Mouse (Mus musculus) midbrain, embryonic 16.5 days (tissue): ENCODE measurements at regions not wholly inside any gene's neighbourhood (a gene's known extent, or its start where the extent isn't known, plus 50 kb on each side); places are given as distances from the start of the nearest gene placed in this dataset.

Source experiments
- ATAC-seq: fragments of 200-750 bp; cut with Nextera tagmentation; 2 replicates; pipeline ENCODE4 v1.8.0; 2017; ENCODE audit warnings: moderate TSS enrichment
- H3K27ac ChIP-seq: fragments of 300-500 bp; sonication (generic); 2 replicates; pipeline ENCODE4 v1.5.1; 2014; ENCODE audit warnings: mild to moderate bottlenecking, low read length, mixed read lengths
- H3K27me3 ChIP-seq: fragments of 300-500 bp; sonication (generic); 2 replicates; pipeline ENCODE4 v1.6.1; 2014; ENCODE audit warnings: low read depth, low read length, mixed read lengths; ENCODE audit not compliant: control insufficient read depth, insufficient read depth
- H3K36me3 ChIP-seq: fragments of 300-500 bp; sonication (generic); 2 replicates; pipeline ENCODE4 v1.6.1; 2014; ENCODE audit warnings: mild to moderate bottlenecking, low read length, moderate library complexity, mixed read lengths; ENCODE audit not compliant: control insufficient read depth, insufficient read depth
- H3K4me1 ChIP-seq: fragments of 300-500 bp; sonication (generic); 2 replicates; pipeline ENCODE4 v1.6.1; 2014; ENCODE audit warnings: mild to moderate bottlenecking, low read length, mixed read lengths; ENCODE audit not compliant: control insufficient read depth, insufficient read depth
- H3K4me2 ChIP-seq: fragments of 300-500 bp; sonication (generic); 2 replicates; pipeline ENCODE4 v1.6.1; 2014; ENCODE audit warnings: mild to moderate bottlenecking, low read length, mixed read lengths
- H3K4me3 ChIP-seq: fragments of 300-500 bp; sonication (generic); 2 replicates; pipeline ENCODE4 v1.5.1; 2014; ENCODE audit warnings: low read depth, mild to moderate bottlenecking, low read length, moderate library complexity, mixed read lengths
- H3K9ac ChIP-seq: fragments of 300-500 bp; sonication (generic); 2 replicates; pipeline ENCODE4 v1.6.1; 2014; ENCODE audit warnings: low read depth, low read length, mixed read lengths
- H3K9me3 ChIP-seq: fragments of 300-500 bp; sonication (generic); replicated peaks from 2 replicates; pipeline ENCODE4 v1.6.1; 2014; ENCODE audit warnings: mild to moderate bottlenecking, low read length, mixed read lengths; ENCODE audit not compliant: control insufficient read depth, poor library complexity, severe bottlenecking
- WGBS: fragments of 180-500 bp; shearing (Covaris S2); extraction: QIAGEN DNeasy Blood & Tissue Kit; methylation state at CpG from one replicate; pipeline ENCODE4 v1.1.7; 2014; 5-methylcytosine and 5-hydroxymethylcytosine counted together

DNA sequence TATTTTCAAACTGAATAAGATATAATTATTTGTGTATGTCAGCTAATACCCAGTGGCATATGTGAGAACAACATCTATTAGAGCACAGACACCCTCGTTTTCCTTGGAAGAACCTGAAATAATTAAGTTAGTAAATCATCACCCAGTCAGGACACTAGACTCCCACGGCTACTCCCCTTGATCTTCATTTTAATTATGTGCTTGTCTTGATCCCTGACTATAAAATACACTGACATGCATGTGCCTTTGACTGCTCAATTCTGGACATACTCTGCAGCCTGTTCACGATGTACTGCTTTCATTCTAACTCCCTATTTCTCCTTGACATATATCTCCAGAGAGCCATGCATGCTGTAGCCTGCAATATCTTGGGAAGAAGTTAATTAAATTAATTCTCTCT, 232.7 kb upstream of the Atxn7l3b start:
- Histone ChIP-seq H3K9ac (no peak overlapping the region), H3K9me3 (no peaks in the 10 kb centered on the region), H3K27me3 (no peaks in the 10 kb centered on the region), H3K4me2 (no peak overlapping the region), H3K4me1 (no peaks in the 10 kb centered on the region), H3K36me3 (no peaks in the 10 kb centered on the region), H3K27ac (no peak overlapping the region), H3K4me3 (no peak overlapping the region)
- peak; percentile 72 for ATAC-seq
- 30% methylated on average over 3 of the region's 3 CpGs for WGBS

GRCm38 (mm10) chr10:113160055-113160454, 231.3 kb upstream of the Atxn7l3b start:
- Histone ChIP-seq H3K9me3 (no peaks in the 10 kb centered on the region), H3K4me2 (no peak overlapping the region), H3K27me3 (no peaks in the 10 kb centered on the region), H3K4me1 (no peaks in the 10 kb centered on the region), H3K36me3 (no peaks in the 10 kb centered on the region), H3K27ac (no peak overlapping the region), H3K4me3 (no peak overlapping the region), H3K9ac (no peak overlapping the region)
- ATAC-seq, result peak; percentile 62; the same call in 1 of the 2 replicates
- WGBS, result 49% methylated on average over 5 of the region's 5 CpGs

- Histone ChIP-seq H3K27ac (no peak overlapping the region), H3K4me2 (no peak overlapping the region), H3K9me3 (no peaks in the 10 kb centered on the region), H3K36me3 (no peaks in the 10 kb centered on the region), H3K4me1 (no peaks in the 10 kb centered on the region), H3K4me3 (no peak overlapping the region), H3K27me3 (no peaks in the 10 kb centered on the region), H3K9ac (no peak overlapping the region)
- no peak for ATAC-seq
- WGBS, result 89% methylated on average over 6 of the region's 6 CpGs
Observed at GRCm38 (mm10) chr10:113158988-113159387, 230.2 kb upstream of the Atxn7l3b start.

- WGBS, result 65% methylated on average over 2 of the region's 2 CpGs
- H3K27me3 ChIP-seq, result no peaks in the 10 kb centered on the region
- no peak overlapping the region for H3K4me3 ChIP-seq
- H3K9me3 ChIP-seq, result no peaks in the 10 kb centered on the region
- no peak overlapping the region for H3K9ac ChIP-seq
- no peaks in the 10 kb centered on the region for H3K4me1 ChIP-seq
- H3K36me3 ChIP-seq, result no peaks in the 10 kb centered on the region
- H3K4me2 ChIP-seq, result no peak overlapping the region
- ATAC-seq, result no peak
- no peak overlapping the region for H3K27ac ChIP-seq
Observed at GRCm38 (mm10) chr10:113141606-113142005, 212.8 kb upstream of the Atxn7l3b start.

DNA sequence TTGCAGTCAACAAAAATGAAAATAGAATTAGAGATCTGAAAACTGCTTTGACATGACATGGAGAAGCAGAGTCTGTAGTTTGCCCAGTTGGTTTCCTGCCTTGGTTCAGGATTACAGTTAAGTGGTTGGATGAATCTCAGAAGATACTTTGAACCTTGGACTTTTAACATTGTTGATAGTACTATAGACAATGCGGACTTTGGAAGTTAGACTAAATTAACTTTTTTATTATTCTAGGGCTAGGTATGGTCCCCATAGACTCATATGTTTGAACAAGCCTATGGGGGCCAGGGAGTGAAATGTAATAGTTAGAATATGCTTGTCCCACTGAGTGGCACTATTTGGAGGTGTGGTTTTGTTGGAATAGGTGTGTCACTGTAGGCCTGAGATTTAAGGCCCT, 186.2 kb upstream of the Atxn7l3b start:
- Histone ChIP-seq H3K36me3 (no peaks in the 10 kb centered on the region), H3K27ac (no peak overlapping the region), H3K4me3 (no peak overlapping the region), H3K4me2 (no peak overlapping the region), H3K9ac (no peak overlapping the region), H3K9me3 (no peaks in the 10 kb centered on the region), H3K27me3 (no peaks in the 10 kb centered on the region), H3K4me1 (no peaks in the 10 kb centered on the region)
- ATAC-seq, result no peak
- WGBS, result 92% methylated on average over 1 of the region's 1 CpGs

- no peak overlapping the region for H3K27ac ChIP-seq
- no peaks in the 10 kb centered on the region for H3K4me1 ChIP-seq
- ATAC-seq, result peak; percentile 48; the same call in 1 of the 2 replicates
- no peaks in the 10 kb centered on the region for H3K27me3 ChIP-seq
- no peaks in the 10 kb centered on the region for H3K9me3 ChIP-seq
- no peak overlapping the region for H3K4me3 ChIP-seq
- WGBS, result 34% methylated on average over 1 of the region's 1 CpGs
- no peak overlapping the region for H3K9ac ChIP-seq
- H3K36me3 ChIP-seq, result no peaks in the 10 kb centered on the region
- no peak overlapping the region for H3K4me2 ChIP-seq
Observed at GRCm38 (mm10) chr10:113105771-113106430, 177.1 kb upstream of the Atxn7l3b start.

DNA sequence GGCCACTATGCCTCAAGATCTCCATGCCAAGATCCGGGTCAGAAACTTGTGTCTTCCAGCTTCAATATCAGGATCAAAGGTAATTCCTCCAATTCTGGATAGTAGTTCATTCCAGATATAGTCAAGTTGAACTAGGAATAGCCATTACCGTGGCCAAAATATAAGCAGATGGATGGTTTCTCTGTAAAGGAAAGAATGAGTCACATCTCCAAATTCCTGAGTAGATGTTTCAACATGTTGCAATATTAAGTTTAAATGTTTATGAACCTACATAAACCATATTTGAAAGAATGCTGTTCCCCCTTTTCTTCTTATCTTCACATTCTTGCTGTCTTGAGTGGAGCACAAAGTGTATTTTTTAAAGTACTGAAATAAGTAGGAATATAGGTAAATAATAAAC, 176.5 kb upstream of the Atxn7l3b start:
- Histone ChIP-seq H3K27ac (no peak overlapping the region), H3K9me3 (no peaks in the 10 kb centered on the region), H3K4me2 (no peak overlapping the region), H3K36me3 (no peaks in the 10 kb centered on the region), H3K9ac (no peak overlapping the region), H3K4me1 (no peaks in the 10 kb centered on the region), H3K27me3 (no peaks in the 10 kb centered on the region), H3K4me3 (no peak overlapping the region)
- 87% methylated on average over 2 of the region's 2 CpGs for WGBS
- no peak for ATAC-seq
